Mouse (Mus musculus) hindbrain, embryonic 10.5 days (tissue): ENCODE data around the gene Krtap9-1. TPM values are rescaled to one million over a fixed set of nuclear protein-coding genes. Genes with fewer than 3 reads are reported as not detected.
"Not testable (repeated sequence)": the region's sequence is repeated elsewhere in the genome, so short reads cannot be mapped to it uniquely, and the experiment has no call there.

Source experiments
- DNase-seq: peaks from one replicate; pipeline ENCODE4 v3.0.0-alpha.2; 2017; ENCODE audit warnings: low spot score
- H3K27ac ChIP-seq: fragments of 300-500 bp; sonication (generic); 2 replicates; pipeline ENCODE4 v1.5.1; 2016; ENCODE audit warnings: mild to moderate bottlenecking, moderate library complexity
- H3K27me3 ChIP-seq: fragments of 300-500 bp; sonication (generic); 2 replicates; pipeline ENCODE4 v1.6.1; 2016; ENCODE audit warnings: mild to moderate bottlenecking; ENCODE audit not compliant: poor library complexity, insufficient read depth, severe bottlenecking
- H3K36me3 ChIP-seq: fragments of 300-500 bp; sonication (generic); 2 replicates; pipeline ENCODE4 v1.6.1; 2016; ENCODE audit warnings: mild to moderate bottlenecking, moderate library complexity
- H3K4me1 ChIP-seq: fragments of 300-500 bp; sonication (generic); replicated peaks from 2 replicates; pipeline ENCODE4 v1.6.1; 2016; ENCODE audit warnings: mild to moderate bottlenecking
- H3K4me3 ChIP-seq: fragments of 300-500 bp; sonication (generic); 2 replicates; pipeline ENCODE4 v1.5.1; 2016; ENCODE audit warnings: mild to moderate bottlenecking, moderate library complexity
- H3K9me3 ChIP-seq: fragments of 300-500 bp; sonication (generic); 2 replicates; pipeline ENCODE4 v1.6.1; 2016; ENCODE audit warnings: mild to moderate bottlenecking, moderate library complexity
- WGBS: fragments of 180-500 bp; shearing (Covaris S2); methylation state at CpG from one replicate; pipeline ENCODE4 v1.1.7; 2016; 5-methylcytosine and 5-hydroxymethylcytosine counted together
- polyA plus RNA-seq: library from polyadenylated mRNA; unstranded; fragments of >200 nt; fragmentation: Nextera tagmentation; extraction: Ambion mirVana; gene quantifications from 2 replicates; pipeline ENCODE4 v1.2.1, GENCODE M21; 2016

Gene Krtap9-1
- not detected in 2 replicates for polyA plus RNA-seq

DNA sequence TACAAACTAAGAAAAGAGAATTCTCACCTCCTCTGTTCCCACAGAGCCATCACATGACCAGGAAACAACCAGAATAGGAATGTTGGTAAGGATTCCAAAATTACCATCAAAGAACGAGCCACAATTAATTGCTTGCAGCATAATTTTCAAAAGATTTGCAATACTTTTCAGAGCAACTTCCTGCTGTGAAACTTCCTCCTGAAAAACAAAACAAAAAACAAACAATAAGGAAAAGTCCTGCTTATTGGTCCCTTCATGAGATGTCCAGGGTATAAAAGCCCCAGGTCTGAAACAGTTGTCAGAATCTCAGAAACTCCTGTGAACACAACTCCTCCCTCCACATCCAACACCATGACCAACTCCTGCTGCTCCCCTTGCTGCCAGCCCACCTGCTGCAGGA, at the start of gene Krtap9-1:
Gene Krtap9-1, plus strand, starts transcription at position 301 of the 400 bp plus-strand sequence.
- not testable (repeated sequence) for DNase-seq

DNA sequence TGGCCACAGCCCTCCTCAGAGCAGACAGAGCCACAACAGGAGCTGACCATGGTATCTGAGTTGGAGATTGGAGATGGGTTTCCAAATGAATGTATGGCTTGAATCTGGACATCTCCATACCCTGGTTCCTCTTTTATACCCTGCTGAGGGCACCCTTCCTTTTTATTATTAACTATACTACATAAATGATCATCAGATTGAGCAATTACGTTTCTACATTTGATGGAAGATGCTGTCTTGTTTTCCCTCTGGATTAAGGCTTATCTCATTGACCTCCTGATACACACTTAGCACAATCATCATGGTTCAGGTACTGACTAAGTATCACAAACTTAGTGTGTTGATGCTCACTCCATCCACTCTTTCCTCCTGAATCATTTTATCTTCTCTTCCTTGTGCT, 35.2 kb upstream of the Krtap9-1 start, which contains the start of gene 2300003K06Rik:
Gene 2300003K06Rik, minus strand, starts transcription at position 101 of the 400 bp plus-strand sequence.
- DNase-seq = no peak
- no peaks in the 10 kb centered on the region for H3K27me3 ChIP-seq
- H3K36me3 ChIP-seq = no peaks in the 10 kb centered on the region
- H3K4me1 ChIP-seq = no peaks in the 10 kb centered on the region
- H3K27ac ChIP-seq = no peak within 1 kb of the TSS
- no peak within 1 kb of the TSS for H3K4me3 ChIP-seq
- H3K9me3 ChIP-seq = no peaks in the 10 kb centered on the region
- WGBS = 88% methylated on average over 1 of the region's 1 CpGs

More for the DNA sequence above, at the start of gene Krtap9-1:
- 83% methylated on average over 1 of the region's 1 CpGs for WGBS
- H3K9me3 ChIP-seq, H3K4me3 ChIP-seq, H3K27me3 ChIP-seq, H3K36me3 ChIP-seq, H3K4me1 ChIP-seq, H3K27ac ChIP-seq: not testable (repeated sequence)

- no peak overlapping the region for H3K4me3 ChIP-seq
- H3K27ac ChIP-seq = no peak overlapping the region
- 87% methylated on average over 1 of the region's 1 CpGs for WGBS
- H3K36me3 ChIP-seq = no peaks in the 10 kb centered on the region
- H3K27me3 ChIP-seq = no peaks in the 10 kb centered on the region
- H3K9me3 ChIP-seq = no peaks in the 10 kb centered on the region
- DNase-seq = no peak
- H3K4me1 ChIP-seq = no peaks in the 10 kb centered on the region
Observed at GRCm38 (mm10) chr11:99842185-99842584, 31.0 kb upstream of the Krtap9-1 start.

DNA sequence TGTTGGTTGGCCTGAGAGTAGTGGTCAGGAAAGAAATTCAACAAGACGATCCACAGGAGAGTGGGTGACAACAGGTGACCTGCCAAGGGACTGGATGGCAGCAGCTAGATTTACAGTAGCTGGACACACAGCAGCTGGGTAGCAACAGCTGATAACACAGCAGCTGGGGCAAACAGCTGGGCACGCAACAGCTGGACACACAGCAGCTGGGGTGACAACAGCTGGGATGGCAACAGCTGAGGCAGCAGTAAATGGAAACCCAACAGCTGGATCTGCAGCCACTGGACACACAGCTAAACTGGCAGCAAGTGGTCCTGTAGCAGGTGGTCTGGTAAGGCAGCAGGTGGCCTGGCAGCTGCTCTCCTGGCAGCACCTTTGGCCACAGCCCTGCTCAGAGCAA, 26.4 kb upstream of the Krtap9-1 start:
- Histone ChIP-seq H3K27ac (no peak overlapping the region), H3K27me3 (no peaks in the 10 kb centered on the region), H3K4me1 (no peaks in the 10 kb centered on the region), H3K4me3 (no peak overlapping the region), H3K9me3 (0 out of 2 replicates have a peak, but pooled peaks cover 4% of the 10 kb centered on the region), H3K36me3 (no peaks in the 10 kb centered on the region)
- no peak for DNase-seq
- WGBS = 87% methylated on average over 2 of the region's 2 CpGs

DNA sequence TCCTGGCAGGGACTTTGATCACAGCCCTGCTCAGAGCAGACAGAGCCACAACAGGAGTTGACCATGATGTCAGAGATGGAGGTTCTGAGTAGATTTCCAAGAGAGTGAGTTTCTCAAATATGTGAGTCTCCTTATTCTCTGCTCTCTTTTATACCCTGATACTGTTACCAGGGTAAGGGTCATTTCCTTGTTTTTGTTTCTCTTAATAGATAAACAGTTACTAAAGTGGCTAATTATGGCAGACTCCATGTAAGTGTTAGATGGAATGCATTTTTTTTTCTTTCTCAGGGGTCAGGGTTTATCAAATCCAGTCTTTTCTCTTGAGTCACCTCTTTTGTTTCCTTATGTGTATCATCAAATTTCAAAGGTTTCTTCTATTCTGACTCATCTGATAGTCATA, 21.7 kb upstream of the Krtap9-1 start, which contains the start of gene Krtap4-16:
Gene Krtap4-16, minus strand, starts transcription at position 101 of the 400 bp plus-strand sequence.
- H3K27me3 ChIP-seq = no peaks in the 10 kb centered on the region
- no peaks in the 10 kb centered on the region for H3K4me1 ChIP-seq
- no peak within 1 kb of the TSS for H3K4me3 ChIP-seq
- no peak for DNase-seq
- H3K27ac ChIP-seq = no peak within 1 kb of the TSS
- no peaks in the 10 kb centered on the region for H3K36me3 ChIP-seq
- H3K9me3 ChIP-seq = 0 out of 2 replicates have a peak, but pooled peaks cover 4% of the 10 kb centered on the region

- Histone ChIP-seq H3K36me3 (no peaks in the 10 kb centered on the region), H3K4me3 (no peak overlapping the region), H3K27me3 (no peaks in the 10 kb centered on the region), H3K27ac (no peak overlapping the region), H3K9me3 (0 out of 2 replicates have a peak, but pooled peaks cover 4% of the 10 kb centered on the region), H3K4me1 (no peaks in the 10 kb centered on the region)
- peak; percentile 15 for DNase-seq
- 63% methylated on average over 3 of the region's 3 CpGs for WGBS
Observed at GRCm38 (mm10) chr11:99854121-99854520, 19.1 kb upstream of the Krtap9-1 start.

DNA sequence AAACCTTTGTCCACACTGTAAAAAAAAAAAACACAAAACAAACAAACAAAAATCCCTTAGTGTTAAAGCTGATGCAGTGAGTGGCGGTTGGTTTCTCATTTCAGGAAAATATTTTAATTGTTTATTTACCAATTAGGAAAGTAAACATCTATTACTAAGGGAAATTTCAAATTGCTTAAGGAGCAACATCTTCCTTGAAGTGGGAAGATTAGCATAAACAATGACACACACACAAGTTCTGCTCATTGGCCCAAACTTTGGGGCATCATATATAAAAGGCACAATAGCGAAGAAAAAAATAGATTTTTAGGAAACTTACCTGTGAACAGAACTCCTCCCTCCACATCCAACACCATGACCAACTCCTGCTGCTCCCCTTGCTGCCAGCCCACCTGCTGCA, 15.6 kb upstream of the Krtap9-1 start, which contains the start of gene Gm11568:
Gene Gm11568, plus strand, starts transcription at position 301 of the 400 bp plus-strand sequence.
- DNase-seq = no peak
- Histone ChIP-seq H3K4me1 (no peaks in the 10 kb centered on the region), H3K27me3 (no peaks in the 10 kb centered on the region), H3K4me3 (no peak within 1 kb of the TSS), H3K36me3 (no peaks in the 10 kb centered on the region), H3K27ac (no peak within 1 kb of the TSS), H3K9me3 (no peaks in the 10 kb centered on the region)
- 86% methylated on average over 2 of the region's 2 CpGs for WGBS

DNA sequence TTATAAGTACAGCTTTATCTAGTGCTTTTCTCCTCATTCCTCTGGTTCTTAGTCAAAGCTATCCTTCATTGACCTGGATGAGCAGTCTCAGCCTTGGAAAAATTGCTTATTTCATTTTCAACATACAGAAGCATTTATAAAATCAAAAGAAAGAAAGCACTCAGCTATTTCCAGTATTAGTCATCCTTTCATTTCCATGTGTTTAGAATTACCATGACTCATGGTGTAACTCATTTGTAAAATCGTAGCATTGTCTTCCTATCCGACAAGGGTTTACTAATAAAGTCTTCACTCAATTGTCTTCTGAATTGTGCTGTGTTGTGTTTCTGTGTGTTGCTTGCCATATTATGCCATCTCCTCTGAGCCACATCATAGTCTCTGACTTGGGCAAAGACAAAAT, 14.4 kb upstream of the Krtap9-1 start:
- no peak for DNase-seq
- H3K27ac ChIP-seq = no peak overlapping the region
- no peak overlapping the region for H3K4me3 ChIP-seq
- no peaks in the 10 kb centered on the region for H3K36me3 ChIP-seq
- WGBS = 83% methylated on average over 2 of the region's 2 CpGs
- H3K9me3 ChIP-seq = no peaks in the 10 kb centered on the region
- no peaks in the 10 kb centered on the region for H3K27me3 ChIP-seq
- no peaks in the 10 kb centered on the region for H3K4me1 ChIP-seq

- not testable (repeated sequence) for H3K4me1 ChIP-seq, H3K36me3 ChIP-seq, H3K9me3 ChIP-seq, H3K27me3 ChIP-seq, H3K4me3 ChIP-seq, DNase-seq, H3K27ac ChIP-seq
- WGBS = 67% methylated on average over 1 of the region's 1 CpGs
Observed at GRCm38 (mm10) chr11:99864176-99864575, 9.0 kb upstream of the Krtap9-1 start, which contains the start of gene Gm11559. Gene Gm11559 (plus strand): TSS chr11:99864476.

DNA sequence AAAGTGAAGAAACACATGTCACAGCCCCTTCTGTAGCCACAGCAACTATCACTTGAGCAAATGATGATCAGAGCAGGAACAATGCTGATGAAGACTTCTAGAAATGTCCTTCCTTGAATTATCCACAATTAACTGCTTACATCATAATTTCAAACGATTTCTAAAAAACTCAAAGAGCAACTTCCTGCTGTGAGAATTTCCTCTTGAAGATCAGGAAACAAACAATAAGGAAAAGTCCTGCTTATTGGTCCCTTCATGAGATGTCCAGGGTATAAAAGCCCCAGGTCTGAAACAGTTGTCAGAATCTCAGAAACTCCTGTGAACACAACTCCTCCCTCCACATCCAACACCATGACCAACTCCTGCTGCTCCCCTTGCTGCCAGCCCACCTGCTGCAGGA, 5.7 kb downstream of the Krtap9-1 start, which contains the start of gene Gm11567:
Gene Gm11567, plus strand, starts transcription at position 301 of the 400 bp plus-strand sequence.
- H3K36me3 ChIP-seq, DNase-seq, H3K4me1 ChIP-seq, H3K27me3 ChIP-seq, H3K9me3 ChIP-seq, H3K4me3 ChIP-seq, H3K27ac ChIP-seq: not testable (repeated sequence)
- WGBS = 56% methylated on average over 1 of the region's 1 CpGs

DNA sequence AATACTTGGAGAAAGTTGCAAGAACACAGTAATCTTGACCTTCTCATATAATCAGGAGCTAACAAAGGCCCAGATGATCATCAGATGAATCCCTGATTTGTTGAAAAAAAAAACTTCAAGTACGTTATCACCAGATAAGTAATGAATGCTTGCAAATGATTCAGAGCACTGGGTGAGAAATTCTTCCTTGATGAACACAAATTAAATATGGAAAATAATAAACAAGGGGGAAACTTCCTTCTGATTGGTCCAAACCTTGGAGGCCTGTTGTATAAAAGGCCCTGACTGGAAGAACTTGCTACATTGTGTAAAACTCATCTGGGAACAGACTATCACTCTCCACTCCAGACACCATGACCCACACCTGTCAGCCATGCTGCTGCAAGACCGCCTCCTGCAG, 34.4 kb downstream of the Krtap9-1 start, which contains the start of gene Krtap31-1:
Gene Krtap31-1, plus strand, starts transcription at position 301 of the 400 bp plus-strand sequence.
- WGBS = 86% methylated on average over 2 of the region's 2 CpGs
- Histone ChIP-seq H3K4me3 (no peak within 1 kb of the TSS), H3K36me3 (no peaks in the 10 kb centered on the region), H3K27ac (no peak within 1 kb of the TSS), H3K9me3 (no peaks in the 10 kb centered on the region), H3K4me1 (no peaks in the 10 kb centered on the region), H3K27me3 (no peaks in the 10 kb centered on the region)
- no peak for DNase-seq

GRCm38 (mm10) chr11:99914451-99914850, 41.3 kb downstream of the Krtap9-1 start, which contains the start of gene Gm11565:
Gene Gm11565 (plus strand): TSS chr11:99914751.
- H3K27me3 ChIP-seq = no peaks in the 10 kb centered on the region
- no peak within 1 kb of the TSS for H3K4me3 ChIP-seq
- WGBS = 92% methylated on average over 3 of the region's 3 CpGs
- DNase-seq = no peak
- H3K36me3 ChIP-seq = no peaks in the 10 kb centered on the region
- no peaks in the 10 kb centered on the region for H3K4me1 ChIP-seq
- no peak within 1 kb of the TSS for H3K27ac ChIP-seq
- no peaks in the 10 kb centered on the region for H3K9me3 ChIP-seq
